Mouse (Mus musculus) midbrain, embryonic 10.5 days (tissue): ENCODE measurements at regions not wholly inside any gene's neighbourhood (a gene's known extent, or its start where the extent isn't known, plus 50 kb on each side); places are given as distances from the start of the nearest gene placed in this dataset.
A peak's percentile ranks its signal among the peaks of the same experiment; 100 is the strongest.
"Not testable (repeated sequence)": the region's sequence is repeated elsewhere in the genome, so short reads cannot be mapped to it uniquely, and the experiment has no call there.

Experiments used
- DNase-seq: peaks from one replicate; pipeline ENCODE4 v3.0.0-alpha.2; 2017; ENCODE audit warnings: low spot score
- H3K27ac ChIP-seq: fragments of 300-500 bp; sonication (generic); replicated peaks from 2 replicates; pipeline ENCODE4 v1.5.1; 2016; ENCODE audit warnings: mild to moderate bottlenecking
- H3K27me3 ChIP-seq: fragments of 300-500 bp; sonication (generic); 2 replicates; pipeline ENCODE4 v1.6.1; 2016; ENCODE audit warnings: low read depth, mild to moderate bottlenecking; ENCODE audit not compliant: poor library complexity, severe bottlenecking
- H3K36me3 ChIP-seq: fragments of 300-500 bp; sonication (generic); 2 replicates; pipeline ENCODE4 v1.6.1; 2016; ENCODE audit warnings: mild to moderate bottlenecking, moderate library complexity
- H3K4me1 ChIP-seq: fragments of 300-500 bp; sonication (generic); 2 replicates; pipeline ENCODE4 v1.6.1; 2016
- H3K4me3 ChIP-seq: fragments of 300-500 bp; sonication (generic); 2 replicates; pipeline ENCODE4 v1.5.1; 2016; ENCODE audit warnings: mild to moderate bottlenecking, moderate library complexity
- H3K9me3 ChIP-seq: fragments of 300-500 bp; sonication (generic); replicated peaks from 2 replicates; pipeline ENCODE4 v1.6.1; 2016; ENCODE audit warnings: mild to moderate bottlenecking
- WGBS: fragments of 180-500 bp; shearing (Covaris S2); methylation state at CpG from one replicate; pipeline ENCODE4 v1.1.7; 2016; 5-methylcytosine and 5-hydroxymethylcytosine counted together

- not testable (repeated sequence) for H3K36me3 ChIP-seq, H3K4me1 ChIP-seq, H3K27me3 ChIP-seq, H3K27ac ChIP-seq, DNase-seq
- H3K9me3 ChIP-seq = peaks cover 20% of the 10 kb centered on the region; the same call in 1 of the 2 replicates
- H3K4me3 ChIP-seq = 0 out of 2 replicates have a peak overlapping the region, but pooled peaks have one; percentile 20
- WGBS = 6% methylated on average over 34 of the region's 42 CpGs
Measured at GRCm38 (mm10) chr12:20415397-20415796, 461.1 kb downstream of the Gm21863 start.

- DNase-seq, H3K27me3 ChIP-seq, H3K27ac ChIP-seq, H3K36me3 ChIP-seq, H3K4me3 ChIP-seq, H3K4me1 ChIP-seq: not testable (repeated sequence)
- H3K9me3 ChIP-seq = peaks cover 13% of the 10 kb centered on the region; the same call in 1 of the 2 replicates
- 91% methylated on average over 3 of the region's 4 CpGs for whole genome bisulfite sequencing
Measured at GRCm38 (mm10) chr12:20426359-20426758, 472.1 kb downstream of the Gm21863 start.

- not testable (repeated sequence) for H3K27ac ChIP-seq, H3K4me1 ChIP-seq, DNase-seq, H3K36me3 ChIP-seq, H3K27me3 ChIP-seq, H3K4me3 ChIP-seq
- WGBS = 60% methylated on average over 1 of the region's 1 CpGs
- H3K9me3 ChIP-seq = peaks cover 32% of the 10 kb centered on the region
Measured at GRCm38 (mm10) chr12:20464585-20464984, 510.3 kb downstream of the Gm21863 start.
